In the genomic region with DNA sequence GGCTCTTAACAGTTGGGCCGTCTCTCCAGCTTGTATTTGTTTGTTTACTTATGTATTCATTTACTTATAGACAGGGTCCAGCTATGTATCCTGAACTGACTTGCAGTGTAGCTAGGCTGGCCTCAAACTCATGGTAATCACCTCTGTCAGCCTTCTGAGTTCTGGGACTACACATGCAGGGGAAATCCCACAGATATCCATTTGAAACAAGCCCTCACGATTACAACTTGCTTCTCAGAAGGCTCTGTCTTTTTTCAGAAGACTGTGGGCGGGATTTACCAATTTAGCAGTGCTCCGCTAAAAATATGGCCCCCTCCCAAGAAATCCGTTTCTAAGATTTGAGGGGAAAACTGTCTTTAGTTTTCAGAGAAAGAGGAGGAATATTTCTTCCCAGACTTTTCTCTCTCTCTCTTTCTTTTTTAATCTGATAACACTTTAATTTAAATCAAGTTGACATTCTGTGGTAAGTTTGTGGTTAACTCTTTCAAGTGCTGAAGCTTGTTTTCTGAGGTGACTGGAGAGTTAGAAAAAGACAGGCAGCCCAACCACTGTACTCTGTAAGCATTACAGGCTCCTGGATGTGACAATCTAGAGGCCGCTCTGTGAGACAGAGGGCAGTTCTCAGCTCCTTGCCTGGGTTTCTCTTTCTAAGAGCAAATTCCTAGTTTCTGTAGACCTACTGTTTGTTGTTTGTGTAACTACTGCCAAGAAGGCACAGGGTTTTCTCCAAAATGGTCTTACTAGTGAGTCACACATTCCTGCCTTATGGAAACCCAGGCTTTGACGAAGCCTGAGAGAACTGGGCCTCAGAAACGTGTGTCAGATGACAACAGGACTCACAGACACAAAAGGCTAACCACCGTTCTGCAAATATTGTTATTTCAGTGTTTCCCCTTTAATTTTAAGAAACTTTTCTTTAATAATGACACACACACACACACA, we compare ENCODE assay signal across 16 mouse cellular contexts. TPM values are rescaled to one million over a fixed set of nuclear protein-coding genes. Genes with fewer than 3 reads are reported as not detected.
DNase-seq lines count a peak whose midpoint lies in the region; ATAC-seq lines count a peak whose summit lies in the region.
"Had no signal": no experiment of that assay in that cellular context is flagged by ENCODE, and none has a peak within 500 bp of the region (broad histone marks: within the 10 kb centered on the region; RNA-seq: fewer than 3 reads in every experiment).

No protein-coding gene starts in this region.

- H3K27me3 ChIP-seq in embryonic facial prominence, embryonic 13.5 days = no peaks in the 10 kb centered on the region
- no peaks in the 10 kb centered on the region for H3K27me3 ChIP-seq in embryonic facial prominence, embryonic 10.5 days (replicated peaks; ENCODE audit: low read depth, poor library complexity, severe bottlenecking)

- 0 out of 2 replicates have a peak overlapping the region, but pooled peaks have one; percentile 14 for H3K4me2 ChIP-seq in embryonic facial prominence, embryonic 13.5 days

- no peaks in the 10 kb centered on the region for H3K9me3 ChIP-seq in embryonic facial prominence, embryonic 13.5 days
- no peaks in the 10 kb centered on the region for H3K9me3 ChIP-seq in embryonic facial prominence, embryonic 10.5 days
- H3K9me3 ChIP-seq: heart, embryonic 10.5 days; hindbrain, embryonic 10.5 days had no signal

- H3K27ac ChIP-seq in embryonic facial prominence, embryonic 13.5 days = peak overlapping the region; percentile 45
- no peak overlapping the region for H3K27ac ChIP-seq in embryonic facial prominence, embryonic 10.5 days (replicated peaks)
- H3K27ac ChIP-seq: heart, embryonic 10.5 days; hindbrain, embryonic 10.5 days; macrophage had no signal

- no peaks in the 10 kb centered on the region for H3K36me3 ChIP-seq in embryonic facial prominence, embryonic 13.5 days
- H3K36me3 ChIP-seq in embryonic facial prominence, embryonic 10.5 days (replicated peaks) = no peaks in the 10 kb centered on the region
- H3K36me3 ChIP-seq: heart, embryonic 10.5 days; hindbrain, embryonic 10.5 days had no signal

- H3K4me3 ChIP-seq in embryonic facial prominence, embryonic 13.5 days = no peak overlapping the region
- no peak overlapping the region for H3K4me3 ChIP-seq in embryonic facial prominence, embryonic 10.5 days
- H3K4me3 ChIP-seq: heart, embryonic 10.5 days; hindbrain, embryonic 10.5 days had no signal

- H3K4me1 ChIP-seq in embryonic facial prominence, embryonic 13.5 days = no peaks in the 10 kb centered on the region; the same call in 1 of the 2 replicates
- H3K4me1 ChIP-seq in embryonic facial prominence, embryonic 10.5 days = no peaks in the 10 kb centered on the region
- H3K4me1 ChIP-seq: heart, embryonic 10.5 days had no signal

- WGBS in embryonic facial prominence, embryonic 13.5 days = 47% methylated on average over 9 of the region's 9 CpGs
- 76% methylated on average over 9 of the region's 9 CpGs for WGBS in embryonic facial prominence, embryonic 10.5 days

- no peak for DNase-seq in embryonic facial prominence, embryonic 10.5 days (ENCODE audit: low spot score)
- peak; percentile 58 for DNase-seq in thymus, postnatal 0 days (ENCODE audit: low spot score)
- no peak for DNase-seq in thymus, postnatal 10 days (ENCODE audit: low spot score in 2 of 2)
- DNase-seq in fibroblast of lung, adult 2 months (ENCODE audit: low read depth) = peak; percentile 40
- DNase-seq in right cerebral cortex, postnatal 25 days = peak; percentile 19
- no peak for DNase-seq in testis, postnatal 10 days (ENCODE audit: low spot score)
- DNase-seq in cerebellum, postnatal 14 days = no peak
- DNase-seq: B cell, adult 2 months; cerebellum, postnatal 36 days had no signal

- ATAC-seq in embryonic facial prominence, embryonic 13.5 days (ENCODE audit: insufficient number of reproducible peaks, insufficient read depth, low FRiP score, low TSS enrichment, low read depth) = no peak

- no peak overlapping the region for H3K9ac ChIP-seq in embryonic facial prominence, embryonic 13.5 days

RNA-seq across cellular contexts. Expression of a gene that starts 12.7 kb away (rescaled TPM):
- polyA plus RNA-seq in embryonic facial prominence, embryonic 13.5 days (2015; fragmentation: Nextera tagmentation; extraction: Ambion mirVana) = not detected in 2 replicates
- polyA plus RNA-seq in embryonic facial prominence, embryonic 10.5 days (2016; fragmentation: Nextera tagmentation; extraction: Ambion mirVana) = not detected in 2 replicates
- 46.0 and 51.1 TPM in 2 replicates for polyA plus RNA-seq in thymus, postnatal 0 days (2015; fragmentation: Nextera tagmentation; extraction: Ambion mirVana)
- polyA plus RNA-seq: forebrain, embryonic 11.5 days; heart, embryonic 10.5 days; hindbrain, embryonic 10.5 days; kidney, embryonic 16.5 days had no signal

RNA-seq across cellular contexts. Expression of a gene that starts 29.2 kb away (rescaled TPM):
- not detected in 2 replicates for polyA plus RNA-seq in embryonic facial prominence, embryonic 13.5 days (2015; fragmentation: Nextera tagmentation; extraction: Ambion mirVana)
- not detected in 2 replicates for polyA plus RNA-seq in embryonic facial prominence, embryonic 10.5 days (2016; fragmentation: Nextera tagmentation; extraction: Ambion mirVana)
- not detected in 2 replicates for polyA plus RNA-seq in thymus, postnatal 0 days (2015; fragmentation: Nextera tagmentation; extraction: Ambion mirVana)
- polyA plus RNA-seq: forebrain, embryonic 11.5 days; heart, embryonic 10.5 days; hindbrain, embryonic 10.5 days; kidney, embryonic 16.5 days; liver, adult 2 months; macrophage had no signal

RNA-seq across cellular contexts. Expression of a gene that starts 49.8 kb away (rescaled TPM):
- polyA plus RNA-seq in embryonic facial prominence, embryonic 13.5 days (2015; fragmentation: Nextera tagmentation; extraction: Ambion mirVana) = 0.73 and 1.5 TPM in 2 replicates
- polyA plus RNA-seq in embryonic facial prominence, embryonic 10.5 days (2016; fragmentation: Nextera tagmentation; extraction: Ambion mirVana) = 0.41 and 0.57 TPM in 2 replicates
- polyA plus RNA-seq in thymus, postnatal 0 days (2015; fragmentation: Nextera tagmentation; extraction: Ambion mirVana) = 33.1 and 34.2 TPM in 2 replicates

RNA-seq across cellular contexts. Expression of a gene that starts 51.3 kb away (rescaled TPM):
- polyA plus RNA-seq in embryonic facial prominence, embryonic 13.5 days (2015; fragmentation: Nextera tagmentation; extraction: Ambion mirVana) = 166 and 170 TPM in 2 replicates
- polyA plus RNA-seq in embryonic facial prominence, embryonic 10.5 days (2016; fragmentation: Nextera tagmentation; extraction: Ambion mirVana) = 201 TPM in 2 replicates
- polyA plus RNA-seq in thymus, postnatal 0 days (2015; fragmentation: Nextera tagmentation; extraction: Ambion mirVana) = 188 and 189 TPM in 2 replicates

Comparison
In these comparisons a context has a peak if more than half of its experiments do, and no peak if none do; other contexts are left out.
1. DNase-seq: peak in thymus, postnatal 0 days (single experiment), fibroblast of lung, adult 2 months (single experiment) and right cerebral cortex, postnatal 25 days (single experiment); none in embryonic facial prominence, embryonic 10.5 days (single experiment), thymus, postnatal 10 days (0 of 2), testis, postnatal 10 days (single experiment) and cerebellum, postnatal 14 days (0 of 2).
2. RNA of a gene that starts 12.7 kb away (polyA plus RNA-seq): 46.0 to 51.1 TPM in thymus, postnatal 0 days; not detected in embryonic facial prominence, embryonic 13.5 days and not detected in embryonic facial prominence, embryonic 10.5 days; every median in the first group is over 10 times any median in the second.
3. RNA of a gene that starts 49.8 kb away (polyA plus RNA-seq): 33.1 to 34.2 TPM in thymus, postnatal 0 days; 0.73 to 1.5 TPM in embryonic facial prominence, embryonic 13.5 days and 0.41 to 0.57 TPM in embryonic facial prominence, embryonic 10.5 days; every median in the first group is over 10 times any median in the second.